Mouse (Mus musculus) ES-Bruce4 (cell line): ENCODE measurements at regions not wholly inside any gene's neighbourhood (a gene's known extent, or its start where the extent isn't known, plus 50 kb on each side); places are given as distances from the start of the nearest gene placed in this dataset.

ENCODE experiments used
- CTCF ChIP-seq: IDR thresholded peaks from one replicate; pipeline ENCODE4 v1.8.1; 2011; ENCODE audit warnings: low read depth, low read length
- EP300 ChIP-seq: IDR thresholded peaks from 2 replicates; pipeline ENCODE4 v1.6.1; 2011; ENCODE audit warnings: low read depth, low read length; ENCODE audit not compliant: insufficient read depth
- POLR2A ChIP-seq: IDR thresholded peaks from one replicate; pipeline ENCODE4 v1.8.1; 2011; ENCODE audit warnings: low read length; ENCODE audit not compliant: insufficient read depth

DNA sequence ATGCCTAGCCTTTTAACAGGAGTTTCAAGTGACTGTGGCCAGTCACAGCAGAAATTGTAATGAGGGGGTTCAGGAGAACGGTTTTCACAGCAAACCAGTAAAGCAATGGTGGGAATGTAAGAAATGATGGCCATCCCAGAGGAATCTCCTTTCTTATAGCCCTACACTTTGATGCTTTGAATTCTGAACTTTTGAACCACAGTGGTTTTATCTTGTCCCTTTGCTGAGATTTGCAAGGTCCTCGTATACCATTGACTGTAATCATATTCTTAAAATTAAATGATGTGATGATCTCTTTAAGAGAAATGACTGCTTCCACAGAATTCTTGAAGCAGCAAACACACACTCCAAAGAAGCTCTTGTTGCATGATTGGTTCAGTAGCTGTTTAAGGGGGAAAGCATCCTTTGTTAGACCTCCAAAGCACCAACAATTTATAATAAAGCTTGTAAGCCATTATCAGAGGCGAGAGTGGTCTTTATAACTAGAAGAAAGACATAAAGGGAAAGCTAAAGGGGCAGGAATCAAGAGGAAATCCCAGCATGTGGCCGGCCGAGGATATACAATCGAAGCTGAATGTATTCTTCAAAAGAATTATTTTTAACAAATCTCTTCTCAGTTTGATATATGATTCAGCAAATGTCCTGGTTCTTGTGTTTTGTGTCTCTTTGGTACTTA is 56.3 kb upstream of the Robo2 start:
- TF ChIP-seq CTCF (no peak), POLR2A (no peak), EP300 (no peak)
